Mouse (Mus musculus): Measurements from ENCODE around the gene 1700015F17Rik.
A peak's percentile ranks its signal among the peaks of the same experiment; 100 is the strongest.

1700015F17Rik gene

DNA sequence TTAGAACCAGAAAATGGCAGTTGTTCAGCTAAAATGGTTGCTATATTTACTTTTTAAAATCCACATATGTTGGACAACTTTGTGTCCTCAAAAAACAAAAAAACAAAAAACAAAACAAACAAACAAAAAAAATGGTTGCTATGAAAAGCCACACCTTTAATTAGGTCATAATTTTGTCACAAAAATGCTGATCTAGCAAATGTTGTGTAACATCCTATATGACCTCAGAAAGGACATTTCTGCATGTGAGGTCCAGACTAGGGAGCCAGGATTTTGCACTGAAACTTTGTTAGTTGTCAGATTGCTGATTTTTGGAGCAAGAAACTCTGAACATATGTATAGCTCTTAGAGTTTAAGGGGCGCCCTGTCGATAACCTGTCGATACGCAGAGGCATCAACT lies 55.9 kb downstream of the 1700015F17Rik start:
- no peak for DNase-seq

DNA sequence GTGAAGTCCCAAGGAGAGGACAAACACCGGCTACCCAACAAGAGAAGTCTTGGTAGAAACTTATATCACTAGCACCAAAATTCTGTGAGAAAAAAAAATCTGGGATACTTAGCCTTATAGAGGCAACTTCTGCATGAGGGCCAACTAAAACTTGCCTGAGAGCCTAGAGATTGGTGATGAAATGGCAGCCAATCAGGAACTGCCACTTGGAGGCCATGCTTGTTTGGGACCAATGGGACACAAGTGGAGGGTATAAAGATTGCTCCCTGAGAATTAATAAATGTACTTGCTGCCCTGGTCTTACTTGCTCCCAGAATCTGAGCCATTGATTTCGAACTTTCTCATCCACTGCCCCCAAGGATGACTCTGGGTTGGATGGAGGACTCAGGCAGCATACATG lies 57.5 kb downstream of the 1700015F17Rik start:
- DNase-seq = no peak

GRCm38 (mm10) chr5:5419992-5420455 lies 58.9 kb downstream of the 1700015F17Rik start, which contains the start of gene Cdk14:
TSS of gene Cdk14 (minus strand) at chr5:5420312.
- peak; percentile 10 for DNase-seq

DNA sequence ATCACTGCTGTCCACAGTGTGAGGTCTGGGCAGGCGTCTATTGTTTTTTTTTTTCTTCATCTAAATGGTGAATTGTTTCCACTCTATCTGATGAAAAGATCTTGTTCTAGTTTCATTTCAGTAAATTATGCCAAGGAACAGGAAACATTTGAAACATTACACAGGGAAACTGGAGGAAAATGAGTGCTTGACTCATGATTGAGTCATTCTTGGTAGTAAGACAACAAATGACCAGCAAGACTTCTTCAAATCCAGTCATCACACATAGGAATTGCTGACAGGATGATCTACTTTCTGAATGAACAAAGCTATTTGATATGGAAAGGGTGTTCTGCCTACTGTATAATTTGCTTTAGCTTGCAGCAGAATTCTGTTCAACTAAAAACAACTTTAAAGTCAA lies 59.7 kb downstream of the 1700015F17Rik start:
- no peak for DNase-seq

DNA sequence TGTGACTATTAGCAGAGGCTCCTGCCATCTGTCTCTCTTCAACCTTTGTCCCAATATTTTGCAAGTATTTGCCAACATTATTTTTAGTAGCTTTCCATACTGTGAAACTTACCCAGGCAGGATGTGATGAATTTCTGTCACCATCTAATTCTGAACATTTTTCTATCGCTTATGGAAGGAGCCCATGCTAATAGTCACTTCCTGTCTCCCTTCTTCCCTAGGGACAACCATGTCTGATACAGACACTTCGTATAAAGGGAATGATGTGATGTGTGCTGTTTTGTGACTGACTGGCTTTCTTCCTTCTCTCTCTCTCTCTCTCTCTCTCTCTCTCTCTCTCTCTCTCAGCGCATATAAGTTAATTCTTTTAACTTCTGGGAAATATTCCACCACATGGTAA lies 64.1 kb downstream of the 1700015F17Rik start:
- no peak for DNase-seq

- peak; percentile 10 for DNase-seq
These were observed 67.1 kb downstream of the 1700015F17Rik start for GRCm38 (mm10) chr5:5411886-5412285.

DNA sequence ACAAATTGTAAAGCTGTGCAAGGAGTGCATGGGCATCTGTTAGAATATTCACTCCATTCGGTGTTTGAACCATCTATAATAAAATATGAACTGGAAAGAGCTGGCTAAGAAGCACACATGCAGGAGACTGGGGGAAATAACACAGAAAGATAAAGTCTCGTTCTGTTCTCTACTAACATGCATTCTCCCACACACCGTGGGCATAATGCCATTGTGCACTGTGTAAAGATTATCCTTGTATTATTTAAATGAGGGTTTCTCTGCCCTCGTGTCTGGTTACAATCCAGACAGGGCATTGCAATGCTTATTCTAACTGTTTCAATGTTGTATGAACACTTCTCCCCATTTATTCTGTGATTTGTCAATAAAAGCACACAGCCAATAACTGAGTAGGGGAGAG lies 77.0 kb downstream of the 1700015F17Rik start:
- DNase-seq = no peak

- no peak for DNase-seq
These were observed 86.2 kb downstream of the 1700015F17Rik start for GRCm38 (mm10) chr5:5392786-5393185.
